Mouse (Mus musculus): Measurements from ENCODE around the gene Specc1.

GRCm38 (mm10) chr11:62070206-62070605, 113.6 kb downstream of the Specc1 start:
- TF ChIP-seq EP300 (IDR thresholded peaks at IDR 0.05; ENCODE audit: low read depth): no peak
- no peak for TF ChIP-seq CTCF (IDR thresholded peaks at IDR 0.05; ENCODE audit: low read depth)
